Comparison of ENCODE assay signal across 10 mouse cellular contexts in genomic region chr14:77670945-77671344, GRCm38 (mm10).
DNase-seq lines count a peak whose midpoint lies in the region; ATAC-seq and TF ChIP-seq lines count a peak whose summit lies in the region.
"Had no signal": no experiment of that assay in that cellular context is flagged by ENCODE, and none has a peak within 500 bp of the region (broad histone marks: within the 10 kb centered on the region; RNA-seq: fewer than 3 reads in every experiment).

No protein-coding gene starts in this region.

- 77% methylated on average over 5 of the region's 5 CpGs for WGBS in intestine, postnatal 0 days

- H3K4me2 ChIP-seq in intestine, postnatal 0 days (replicated peaks; ENCODE audit: low read depth), result no peak overlapping the region

- peak; percentile 99 for ATAC-seq in erythroblast, adult 5-6 weeks (replicated peaks; ENCODE audit: low FRiP score, poor library complexity, severe bottlenecking)
- ATAC-seq in intestine, postnatal 0 days, result no peak
- ATAC-seq: Patski had no signal

- TF ChIP-seq CTCF in intestine, postnatal 0 days (IDR thresholded peaks at IDR 0.05; ENCODE audit: low read depth), result no peak

- H3K36me3 ChIP-seq in intestine, postnatal 0 days (ENCODE audit: control insufficient read depth, insufficient read depth), result no peaks in the 10 kb centered on the region

- no peak overlapping the region for H3K4me3 ChIP-seq in intestine, postnatal 0 days (ENCODE audit: low read depth, low read length)

- H3K9me3 ChIP-seq in intestine, postnatal 0 days (ENCODE audit: control insufficient read depth), result no peaks in the 10 kb centered on the region

- H3K4me1 ChIP-seq in intestine, postnatal 0 days (replicated peaks; ENCODE audit: control insufficient read depth, insufficient read depth, low read length), result peaks cover 6% of the 10 kb centered on the region; the same call in 1 of the 2 replicates

- peak; percentile 78 for DNase-seq in left cerebral cortex, postnatal 4 days
- DNase-seq in left cerebral cortex, postnatal 14 days (ENCODE audit: low spot score in 2 of 2), result no peak
- peak; percentile 71 to 82 for DNase-seq in cerebellum, adult 18-20 months
- DNase-seq in layer of hippocampus, postnatal 10 days (ENCODE audit: low spot score in 2 of 2), result peak; percentile 58 to 60
- no peak for DNase-seq in urinary bladder, adult 2 months (ENCODE audit: low spot score)
- DNase-seq: kidney, postnatal 10 days had no signal

- H3K27me3 ChIP-seq in intestine, postnatal 0 days (replicated peaks; ENCODE audit: control insufficient read depth, insufficient read depth, low read length), result no peaks in the 10 kb centered on the region
- H3K27me3 ChIP-seq: Patski had no signal

- H3K27ac ChIP-seq in intestine, postnatal 0 days (ENCODE audit: low read depth, low read length), result no peak overlapping the region
- H3K27ac ChIP-seq: liver, embryonic 14.5 days had no signal

- no peak overlapping the region for H3K9ac ChIP-seq in intestine, postnatal 0 days (ENCODE audit: low read depth, low read length)
- H3K9ac ChIP-seq: liver, embryonic 14.5 days had no signal

- intact Hi-C loops in left cerebral cortex, postnatal 4 days (cut with DNase I), result no loop called here
- intact Hi-C loops in left cerebral cortex, postnatal 14 days (cut with DNase I), result no loop called here

Comparison
In these comparisons a context has a peak if more than half of its experiments do, and no peak if none do; other contexts are left out.
1. DNase-seq: peak in left cerebral cortex, postnatal 4 days (single experiment), cerebellum, adult 18-20 months (2 of 2) and layer of hippocampus, postnatal 10 days (2 of 2); none in left cerebral cortex, postnatal 14 days (0 of 2) and urinary bladder, adult 2 months (single experiment).